Mouse (Mus musculus) Muller cell, postnatal 12 days (primary cell): ENCODE results near the gene Car5a.

ENCODE experiments used
- DNase-seq: peaks from one replicate; pipeline ENCODE4 v3.0.0-alpha.2; 2015; ENCODE audit errors: inconsistent ontology term

Gene Car5a

DNA sequence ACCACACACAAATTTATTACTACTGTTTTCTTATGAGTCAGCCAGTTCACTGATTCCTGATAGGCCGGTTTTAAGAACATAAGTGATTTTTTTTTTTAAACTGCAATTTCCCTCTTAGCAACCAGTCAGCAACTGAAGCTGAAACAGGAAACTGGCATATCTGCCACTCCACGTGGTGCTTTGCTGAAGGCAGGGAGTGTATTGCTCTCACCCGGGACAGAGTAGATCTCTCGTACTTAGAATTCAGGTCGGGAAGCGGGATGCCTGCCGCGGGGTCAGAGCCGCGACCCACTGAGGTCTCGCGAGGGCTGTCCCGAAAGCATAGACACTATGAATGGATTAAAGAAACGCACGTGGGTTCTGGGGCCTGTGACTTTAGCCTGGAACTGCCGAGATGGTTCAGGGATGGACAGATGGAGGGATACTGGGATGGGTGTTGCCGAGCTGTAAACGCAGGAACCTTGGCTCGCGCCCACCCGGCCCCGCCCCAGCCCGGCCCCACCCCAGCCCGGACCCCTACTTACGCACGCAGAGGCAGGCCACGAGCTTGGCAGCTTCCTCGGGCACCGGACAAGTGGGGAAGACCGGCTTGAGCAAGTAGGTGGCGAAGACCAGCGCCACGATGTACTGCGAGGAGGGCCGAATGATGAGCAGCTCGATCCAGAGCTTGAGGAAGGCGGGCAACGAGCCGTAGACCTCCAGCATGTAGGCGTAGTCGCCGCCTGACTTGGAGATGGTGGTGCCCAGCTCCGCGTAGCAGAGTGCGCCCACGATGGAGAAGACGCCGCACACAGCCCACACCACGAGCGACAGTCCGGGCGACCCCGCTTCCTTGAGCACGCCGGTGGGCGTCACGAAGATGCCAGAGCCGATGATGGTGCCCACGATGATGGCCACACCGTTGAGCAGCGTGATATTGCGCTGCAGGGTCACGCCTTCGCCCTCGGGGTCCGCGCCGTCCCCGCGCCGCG, 37.9 kb downstream of the Car5a start:
- peak; percentile 64 for DNase-seq

DNA sequence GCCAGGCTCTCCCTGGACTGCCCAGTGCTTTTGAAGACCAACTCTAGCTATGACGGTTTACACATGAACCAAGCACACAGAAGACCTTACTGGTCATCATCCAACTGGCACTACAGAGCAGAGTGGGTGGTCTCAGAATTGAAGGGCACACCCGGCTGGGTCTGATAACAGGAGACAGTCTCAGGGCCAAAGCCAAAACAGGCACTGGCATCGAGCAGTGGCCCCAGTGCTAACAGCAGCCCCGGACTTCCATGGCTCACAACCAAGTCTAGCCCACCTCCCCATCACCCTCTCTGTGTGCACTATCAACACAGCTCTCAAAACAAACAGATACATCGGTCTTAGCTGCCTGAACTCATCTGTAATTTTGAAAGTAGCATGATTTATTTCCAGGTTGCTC, 38.8 kb downstream of the Car5a start:
- DNase-seq, result no peak

DNA sequence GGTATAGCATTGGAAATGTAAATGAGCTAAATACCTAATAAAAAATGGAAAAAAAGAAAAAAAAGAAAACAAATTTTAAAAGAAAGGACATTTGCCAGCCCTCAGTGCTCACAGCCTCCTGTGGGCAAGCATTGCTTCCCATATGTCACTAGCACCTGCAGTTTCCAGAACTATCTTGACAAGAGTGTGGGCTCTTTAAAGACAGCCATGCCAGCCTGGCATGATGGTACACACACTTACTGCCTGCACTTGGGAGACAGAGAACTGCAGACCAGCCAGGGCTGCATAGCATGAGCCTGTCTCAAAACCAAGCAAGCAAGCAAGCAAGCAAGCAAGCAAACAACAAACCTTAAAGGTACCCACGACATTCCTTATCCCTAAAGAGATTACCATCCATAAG, 39.3 kb downstream of the Car5a start:
- DNase-seq, result no peak

DNA sequence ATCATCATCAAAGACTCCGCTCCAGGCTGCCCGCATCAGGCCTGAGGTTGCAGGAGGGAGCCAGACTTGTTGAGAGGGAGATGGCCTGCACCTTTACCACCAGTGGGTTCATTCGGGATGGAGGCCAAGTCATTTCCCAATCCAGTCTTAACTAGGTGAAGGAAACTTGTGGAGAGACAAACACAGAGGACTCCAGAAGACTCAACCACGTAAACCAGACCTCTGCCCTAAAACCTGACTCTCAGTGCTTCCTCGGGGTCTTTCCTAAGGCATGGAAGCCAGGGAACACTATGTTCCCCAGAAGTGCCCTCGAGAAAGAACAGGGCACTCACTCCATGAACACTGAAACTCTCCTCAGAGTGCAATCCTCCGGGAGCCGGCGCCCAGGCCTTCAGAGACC, 39.7 kb downstream of the Car5a start:
- DNase-seq, result no peak

DNA sequence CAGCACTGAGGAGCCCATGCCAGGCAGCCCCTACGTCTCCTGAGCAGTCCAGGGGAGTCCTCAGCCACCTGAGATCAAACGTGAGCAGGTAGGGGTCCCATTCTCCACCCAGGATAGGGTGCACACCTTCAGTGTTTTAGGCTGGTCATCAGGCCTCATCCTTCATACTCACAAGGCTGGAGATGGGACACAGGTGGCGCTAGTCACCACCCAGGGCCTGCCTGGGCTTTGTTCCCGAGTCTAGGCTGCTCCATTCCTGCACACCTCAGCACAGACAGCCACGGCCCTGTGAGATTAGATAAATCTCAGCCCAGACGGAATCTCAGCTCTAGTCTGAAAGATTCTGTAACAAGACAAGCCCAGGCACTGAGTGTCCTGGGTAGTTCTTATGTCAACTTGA, 40.7 kb downstream of the Car5a start:
- no peak for DNase-seq

DNA sequence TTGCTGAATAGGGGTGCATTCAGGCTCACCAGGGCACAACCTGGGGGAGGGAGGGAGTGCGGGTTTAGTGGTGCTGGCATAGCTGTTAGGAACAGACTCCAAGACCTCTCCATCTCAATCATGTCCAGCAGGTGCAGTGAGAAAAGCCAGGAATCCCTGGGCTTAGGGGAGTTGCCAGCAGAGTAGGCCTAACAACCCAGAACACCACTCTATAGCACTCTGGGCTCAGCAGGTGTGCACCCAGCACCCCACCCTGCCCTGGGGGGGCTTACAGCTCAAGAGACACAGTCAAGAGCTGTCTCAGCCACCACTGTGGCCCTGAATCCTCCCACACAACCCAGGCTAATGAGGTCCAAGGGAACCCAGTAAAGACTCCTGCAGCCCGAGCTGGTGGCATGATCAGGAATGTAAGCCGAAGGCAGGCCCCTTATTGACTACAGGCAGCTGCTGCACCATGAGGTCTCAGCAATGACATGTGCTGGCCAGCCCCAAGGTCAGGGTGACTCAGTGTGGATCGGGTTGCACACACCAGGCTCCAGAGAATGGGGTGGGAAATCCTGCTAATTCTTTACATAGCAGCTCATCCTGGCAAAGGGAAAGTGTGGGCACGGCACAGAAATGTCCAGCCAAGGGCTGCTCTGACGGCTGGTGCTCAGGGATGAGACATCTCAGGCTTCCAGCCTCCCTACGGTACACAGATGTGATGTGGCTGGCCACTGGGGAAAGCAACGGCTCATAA, 43.0 kb downstream of the Car5a start:
- peak; percentile 95 for DNase-seq

DNA sequence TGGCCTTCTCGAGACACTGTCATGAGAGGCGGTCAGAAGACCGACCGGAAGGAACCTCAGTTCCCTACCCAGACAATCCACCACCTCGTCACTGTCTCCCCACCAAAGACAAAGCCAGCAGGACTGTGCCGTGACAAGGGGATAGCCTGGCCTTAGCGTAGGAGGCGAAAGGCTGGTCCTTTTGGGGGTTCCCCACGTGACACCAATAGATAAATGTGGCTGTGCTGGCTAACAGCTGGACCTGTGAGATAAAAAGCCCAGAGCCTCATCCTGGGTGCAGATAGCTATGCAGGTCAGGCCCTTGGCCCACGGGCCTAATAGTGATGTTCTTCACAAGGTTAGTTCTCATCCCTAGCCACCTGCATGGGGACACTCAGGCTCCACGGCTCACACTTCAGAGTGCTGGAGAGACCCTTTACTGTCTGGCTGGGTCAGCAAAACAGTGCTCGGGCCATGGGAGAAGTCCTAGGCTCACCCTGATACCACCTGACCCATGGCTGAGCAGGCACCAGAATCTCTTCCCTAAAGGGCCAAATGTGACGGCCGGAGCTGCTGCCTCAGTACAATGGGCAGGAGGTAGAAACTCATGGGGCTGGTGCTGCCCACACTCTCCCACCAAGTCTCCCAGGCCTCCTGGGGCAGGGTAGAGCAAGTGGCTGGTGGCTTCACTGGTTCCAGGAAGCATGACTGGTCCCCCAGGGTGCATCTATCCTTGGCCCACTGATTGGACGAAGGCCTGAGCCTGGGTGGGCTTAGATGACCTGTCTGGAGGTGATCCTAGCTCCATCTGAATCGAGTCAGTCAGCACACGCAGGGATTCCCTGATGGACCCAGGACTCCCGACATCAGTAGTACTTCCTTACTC, 45.3 kb downstream of the Car5a start:
- DNase-seq, result no peak

DNA sequence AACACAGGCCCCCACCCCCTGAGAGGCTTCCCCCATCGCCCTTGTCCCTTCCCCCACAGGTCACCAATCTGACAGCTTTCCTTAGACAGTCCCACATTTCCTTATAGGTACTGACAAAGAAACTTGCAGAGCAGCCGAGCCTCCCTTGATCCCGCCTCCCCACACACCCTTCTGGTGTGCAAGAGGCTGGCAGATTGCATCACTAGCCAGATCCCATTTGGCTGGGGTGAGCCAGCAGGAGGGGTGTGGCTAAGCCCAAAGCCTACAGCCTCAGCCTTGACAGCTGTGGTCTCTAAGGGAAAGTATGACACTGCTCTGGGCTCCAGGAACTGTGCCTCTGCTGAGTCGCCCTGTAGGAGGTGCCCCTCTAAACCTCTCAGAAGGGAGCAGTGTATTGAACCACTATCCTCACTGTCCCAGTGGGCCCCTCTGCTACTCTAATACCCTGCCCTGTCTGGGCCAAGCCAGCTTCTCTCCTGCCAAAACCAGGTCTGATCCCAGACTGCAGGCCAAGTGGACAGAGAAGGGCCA, 46.2 kb downstream of the Car5a start:
- peak; percentile 90 for DNase-seq

DNA sequence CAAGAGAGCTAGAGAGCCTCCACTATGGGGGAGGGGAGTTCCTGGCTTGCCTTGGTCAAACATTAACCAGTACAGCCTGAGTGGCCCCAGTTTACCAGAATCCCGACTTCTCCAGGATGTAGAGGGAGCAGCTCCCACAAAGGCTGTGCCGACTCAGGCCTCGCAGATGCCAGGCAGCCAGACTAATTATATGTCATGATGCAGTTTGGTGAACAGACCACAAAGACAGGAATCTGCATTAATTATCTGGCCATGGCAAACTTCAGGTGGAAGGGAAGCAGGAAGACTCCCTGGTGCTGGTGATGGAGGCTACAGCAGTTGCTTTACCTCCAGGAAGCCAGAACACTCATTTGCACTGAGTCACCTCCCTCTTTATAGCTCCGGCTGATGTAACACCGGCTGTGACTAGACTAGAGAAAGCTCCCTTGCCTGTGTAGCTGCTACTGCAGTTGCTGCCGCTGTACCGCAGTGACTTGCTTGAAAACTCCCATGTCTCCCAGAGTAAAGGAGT, 46.8 kb downstream of the Car5a start:
- peak; percentile 77 for DNase-seq

DNA sequence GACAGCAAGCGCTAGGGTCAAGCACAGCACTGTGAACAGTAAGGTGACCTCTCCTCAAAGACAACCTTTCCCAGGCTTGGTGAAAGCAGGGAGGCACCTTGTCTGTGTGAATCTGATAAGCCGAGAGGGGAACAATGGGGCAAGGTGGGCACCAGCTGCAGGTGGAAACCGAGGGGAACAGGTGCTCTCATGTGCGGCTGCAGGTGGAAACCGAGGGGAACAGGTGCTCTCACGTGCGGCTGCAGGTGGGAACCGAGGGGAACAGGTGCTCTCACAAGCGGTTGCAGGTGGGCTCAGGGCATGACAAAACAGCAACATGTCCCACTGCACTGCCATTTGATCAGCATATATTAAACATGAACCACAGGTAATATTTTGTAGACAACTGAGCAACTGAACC, 47.5 kb downstream of the Car5a start:
- DNase-seq, result no peak

DNA sequence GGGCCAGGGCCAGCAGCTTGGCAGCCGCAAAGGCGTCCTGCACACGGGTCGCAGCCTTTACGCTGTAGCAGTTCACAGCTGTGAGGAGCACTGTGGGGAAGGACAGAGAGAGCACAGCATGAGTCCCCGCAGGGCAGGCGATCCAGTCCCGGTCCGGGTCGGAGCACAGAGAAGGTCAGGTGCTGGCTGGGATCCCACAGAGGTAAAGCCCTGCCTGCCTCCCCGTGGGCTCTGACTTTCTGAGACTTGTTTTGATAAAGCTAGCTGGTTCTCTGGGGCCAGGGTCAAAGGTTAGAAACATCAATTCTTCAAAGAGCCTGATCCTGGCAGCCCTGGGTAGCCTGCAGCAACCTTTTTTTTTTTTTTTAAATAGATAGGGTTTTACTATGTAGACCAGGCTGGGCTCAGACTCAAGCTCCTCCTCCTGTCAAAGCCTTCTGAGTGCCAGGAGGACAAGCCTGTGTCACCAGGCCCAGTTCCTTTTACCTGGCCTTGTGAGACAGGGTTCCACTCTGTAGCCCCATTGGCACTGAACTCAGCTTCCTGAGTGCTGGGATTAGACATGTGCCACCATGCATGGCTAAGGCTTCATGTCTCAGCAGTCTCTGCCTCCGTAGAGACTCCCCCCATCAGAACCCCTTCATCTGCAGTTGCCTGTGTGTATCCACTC, 48.1 kb downstream of the Car5a start:
- no peak for DNase-seq

DNA sequence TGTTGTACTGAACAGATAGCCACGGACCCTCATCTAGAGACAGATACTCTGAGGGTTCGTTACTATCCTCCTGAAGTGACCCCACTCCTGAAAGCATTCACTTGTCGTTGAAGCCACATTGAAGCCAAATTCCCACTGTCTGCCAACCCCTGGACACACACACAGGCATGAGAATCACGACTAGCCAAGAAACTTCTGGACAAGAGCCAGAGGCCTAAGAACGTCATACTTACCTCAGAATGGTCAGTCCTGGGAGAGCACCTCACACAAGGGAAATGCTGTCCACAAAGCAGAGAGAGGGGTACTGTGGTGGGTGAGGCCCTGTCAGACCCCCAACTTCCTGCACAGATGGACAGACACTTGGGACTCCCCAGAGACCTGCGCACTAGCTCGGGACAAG, 48.8 kb downstream of the Car5a start:
- no peak for DNase-seq

DNA sequence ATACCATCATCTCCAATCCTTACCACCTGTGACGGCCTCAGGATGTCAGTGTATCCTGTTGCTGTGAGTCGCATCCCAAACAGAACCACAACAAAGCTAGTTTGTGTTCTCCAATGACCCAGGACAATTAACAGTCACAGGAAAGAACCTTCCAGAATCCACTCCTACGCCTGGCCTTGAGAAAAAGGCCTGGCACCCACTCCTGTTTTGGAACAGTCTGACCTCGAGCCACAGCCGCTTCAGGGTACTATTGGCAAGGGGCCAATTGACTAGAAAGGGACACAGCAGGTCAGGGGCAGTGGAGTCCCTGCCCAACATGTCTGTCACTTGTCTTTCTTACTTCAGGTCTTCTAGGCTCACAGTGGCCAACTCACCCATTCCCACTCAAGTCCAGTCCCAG, 51.8 kb downstream of the Car5a start:
- peak; percentile 77 for DNase-seq

DNA sequence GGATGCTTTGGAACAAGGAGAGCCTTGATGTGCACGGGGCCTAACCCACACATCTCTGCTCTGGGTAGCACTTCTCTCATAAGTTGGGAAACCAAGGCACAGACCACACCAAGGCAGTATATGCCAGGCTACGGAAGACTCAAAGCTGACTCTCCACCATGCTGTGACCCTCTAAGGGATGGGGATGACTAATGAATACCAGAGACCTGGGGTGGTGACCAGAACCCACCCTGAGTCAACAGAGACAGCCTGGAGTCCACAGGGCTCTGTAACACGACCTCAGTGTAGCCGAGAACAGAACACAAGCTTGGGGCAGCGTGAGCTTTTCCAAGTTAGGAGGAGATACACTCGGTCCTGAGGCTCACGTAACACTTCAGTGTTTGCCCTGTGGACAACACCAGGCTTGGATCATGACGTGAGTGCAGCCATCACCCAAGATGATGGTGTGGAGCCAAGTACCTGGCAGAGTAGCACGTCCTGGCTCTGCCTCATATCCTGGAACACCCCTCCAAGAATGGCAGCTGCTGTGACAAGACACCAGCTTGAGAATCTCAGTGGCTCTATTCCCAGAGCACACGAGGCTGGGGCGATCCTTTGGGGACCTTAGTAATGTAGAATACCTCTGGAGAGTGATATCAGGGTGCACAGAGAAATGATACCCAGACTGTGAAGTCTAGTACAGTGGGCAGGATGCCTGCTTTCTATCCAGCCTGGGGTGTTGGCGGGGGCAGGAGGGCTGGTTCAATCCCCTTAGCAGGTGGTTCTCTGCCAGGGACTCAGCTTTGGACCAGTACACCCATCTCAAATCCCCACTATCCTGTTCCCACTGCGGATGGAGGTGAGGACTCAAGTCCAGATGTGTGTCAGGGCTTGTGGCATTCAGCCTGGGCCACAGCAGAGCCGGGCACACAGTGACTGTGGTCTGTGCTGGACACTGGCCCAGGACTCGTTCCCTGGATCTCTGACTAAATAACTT, 54.6 kb downstream of the Car5a start:
- no peak for DNase-seq

DNA sequence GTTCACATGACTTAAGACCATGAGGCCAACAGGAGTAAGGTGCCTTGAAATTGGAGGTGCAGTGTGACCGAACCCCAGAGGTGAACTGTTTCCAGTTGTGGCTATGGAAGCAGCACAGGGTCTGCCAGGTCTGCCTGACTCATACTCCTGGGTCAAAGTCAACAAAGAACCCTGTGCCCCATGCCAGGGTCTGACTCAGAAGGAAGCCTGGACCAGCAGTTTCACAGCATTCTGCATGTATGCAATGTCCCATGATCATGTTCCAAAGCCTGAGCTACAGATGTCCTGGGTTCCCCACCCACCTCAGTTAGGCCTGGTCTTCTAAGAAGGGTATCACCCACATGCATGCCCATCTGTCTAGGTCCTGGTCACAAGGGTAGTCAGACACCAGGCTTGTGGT, 55.4 kb downstream of the Car5a start:
- no peak for DNase-seq

DNA sequence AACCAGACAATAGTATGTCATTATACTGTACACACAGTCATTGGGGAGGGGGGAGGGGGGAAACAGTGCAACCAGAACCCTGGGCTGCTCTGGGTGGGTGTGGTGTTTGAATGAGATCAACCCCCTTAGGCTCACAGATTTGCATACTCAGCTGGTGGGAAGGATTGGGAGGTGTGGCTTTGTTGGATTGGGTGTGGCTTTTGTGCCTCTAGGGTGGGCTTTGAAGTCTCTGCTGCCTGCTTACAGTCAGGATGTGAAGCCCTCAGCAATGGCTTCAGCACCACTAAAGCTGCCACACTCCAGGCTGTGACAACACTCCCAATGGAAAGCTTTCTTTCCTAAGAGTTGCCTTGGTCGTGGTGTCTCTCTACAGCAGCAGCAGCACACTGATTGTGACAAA, 57.2 kb downstream of the Car5a start:
- no peak for DNase-seq

DNA sequence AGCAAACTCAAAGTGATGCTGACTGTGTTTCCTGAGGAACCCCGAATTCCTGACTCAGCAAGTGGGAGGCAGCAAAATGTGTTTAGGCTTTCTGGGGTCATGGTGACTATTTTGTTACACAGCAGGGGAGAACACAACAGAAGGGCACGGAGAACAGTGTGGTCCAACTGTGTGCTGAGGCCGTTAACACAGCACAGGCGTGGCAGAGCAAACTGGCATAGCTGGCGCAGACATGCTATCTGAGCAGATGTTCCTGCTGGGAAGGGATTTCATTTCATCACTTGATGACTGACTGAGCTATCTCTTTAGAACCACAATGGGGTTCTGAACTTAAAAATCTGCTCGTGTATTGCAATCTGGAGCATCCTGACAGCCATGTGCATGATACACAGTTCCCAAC, 59.3 kb downstream of the Car5a start:
- DNase-seq, result no peak

DNA sequence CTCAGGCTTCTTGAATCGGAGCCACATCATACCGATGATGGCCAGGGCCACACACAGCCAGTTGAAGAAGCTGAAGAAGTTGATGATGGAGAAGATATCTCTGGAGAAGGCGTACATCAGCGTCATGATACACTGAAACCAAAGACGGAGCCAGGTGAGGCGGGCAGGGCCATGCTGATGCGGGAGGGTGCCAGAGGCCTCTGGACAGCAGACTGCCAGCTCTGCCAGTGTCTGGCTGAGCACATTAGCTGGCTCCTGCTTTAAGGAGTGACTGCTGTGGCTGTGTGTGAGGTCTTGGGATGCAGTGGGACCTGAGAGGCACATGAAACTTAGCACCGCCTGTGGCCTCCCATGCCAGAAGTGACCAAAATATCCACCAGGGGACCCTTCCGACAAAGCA, 59.7 kb downstream of the Car5a start:
- DNase-seq, result no peak

DNA sequence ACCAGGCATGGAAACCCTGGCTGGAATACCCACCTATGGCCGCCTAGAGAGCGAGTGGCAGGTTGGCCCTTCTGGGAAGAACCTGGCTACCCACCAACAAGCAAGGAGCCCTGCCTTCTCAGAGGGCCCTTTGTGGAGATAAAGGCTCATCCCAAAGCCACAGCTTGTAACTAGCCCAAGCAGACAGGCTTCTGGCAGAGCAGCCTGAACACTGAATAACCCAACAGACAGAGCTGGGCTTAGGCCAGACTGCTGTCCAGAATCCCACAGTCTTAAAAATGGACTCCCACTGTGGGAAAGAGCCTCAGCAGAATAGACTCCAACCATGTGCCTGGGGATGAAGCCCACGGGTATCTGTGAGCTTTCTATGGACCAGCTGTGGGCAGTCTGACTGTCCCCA, 60.5 kb downstream of the Car5a start:
- no peak for DNase-seq

DNA sequence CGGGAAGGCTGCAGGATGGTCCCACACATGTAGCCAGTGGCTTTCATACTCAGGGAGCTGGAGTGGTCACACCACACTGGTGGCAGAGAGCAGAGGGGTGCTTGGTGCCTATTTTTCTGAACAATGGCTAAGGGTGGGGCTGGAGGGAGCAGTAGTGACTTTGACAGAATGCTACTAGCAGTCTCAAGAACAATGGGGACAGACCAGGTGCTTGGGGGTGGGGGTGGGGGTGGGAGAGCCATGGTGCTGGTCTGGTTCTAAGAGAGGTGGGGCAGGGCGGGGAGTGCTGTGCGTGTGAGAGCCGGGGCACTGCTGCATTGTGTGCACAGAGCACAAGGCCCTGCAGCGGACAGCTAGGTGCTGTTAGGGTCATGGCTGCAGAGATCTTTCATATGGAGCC, 62.8 kb downstream of the Car5a start:
- no peak for DNase-seq
